Mouse (Mus musculus): Measurements from ENCODE around the gene S100a10. TPM values are rescaled to one million over a fixed set of nuclear protein-coding genes. Genes with fewer than 3 reads are reported as not detected.

Gene S100a10
- polyA plus RNA-seq, 1 experiment from 2014 or later, result 194 TPM

DNA sequence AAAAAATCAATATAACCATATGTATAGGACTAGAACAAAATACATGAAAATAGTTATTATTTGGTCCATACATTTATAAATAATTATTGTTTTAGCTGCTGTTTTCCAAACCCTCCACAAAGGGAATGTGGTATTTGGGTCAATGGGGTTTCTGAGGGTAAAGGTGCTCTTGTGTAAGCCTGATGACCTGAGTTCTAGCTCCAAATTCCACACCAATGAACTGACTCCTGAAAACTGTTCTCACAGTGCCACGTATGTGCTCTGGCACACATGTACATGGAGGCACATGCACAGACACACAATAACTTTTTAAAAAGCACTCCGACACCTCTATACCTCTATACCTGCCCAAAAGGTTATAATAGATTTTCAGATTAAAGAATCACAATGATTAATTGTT lies 1.6 kb upstream of the S100a10 start:
- Histone ChIP-seq H3K4me2 (replicated peaks; ENCODE audit: low read depth, low read length) (no peak overlapping the region), H3K27ac (ENCODE audit: low read depth, low read length) (no peak overlapping the region), H3K36me3 (ENCODE audit: control insufficient read depth, insufficient read depth, low read length) (no peaks in the 10 kb centered on the region), H3K9ac (ENCODE audit: low read depth, low read length) (no peak overlapping the region), H3K9me3 (ENCODE audit: control insufficient read depth, low read length) (no peaks in the 10 kb centered on the region), H3K4me3 (ENCODE audit: low read depth, low read length) (no peak overlapping the region), H3K27me3 (ENCODE audit: control insufficient read depth, insufficient read depth, low read length) (no peaks in the 10 kb centered on the region; the same call in 1 of the 2 replicates), H3K4me1 (replicated peaks; ENCODE audit: control insufficient read depth, insufficient read depth, low read length) (no peaks in the 10 kb centered on the region)
- ATAC-seq (ENCODE audit: low FRiP score) (no peak), DNase-seq (ENCODE audit: low spot score) (no peak)
- 91% methylated on average over 2 of the region's 2 CpGs for WGBS

DNA sequence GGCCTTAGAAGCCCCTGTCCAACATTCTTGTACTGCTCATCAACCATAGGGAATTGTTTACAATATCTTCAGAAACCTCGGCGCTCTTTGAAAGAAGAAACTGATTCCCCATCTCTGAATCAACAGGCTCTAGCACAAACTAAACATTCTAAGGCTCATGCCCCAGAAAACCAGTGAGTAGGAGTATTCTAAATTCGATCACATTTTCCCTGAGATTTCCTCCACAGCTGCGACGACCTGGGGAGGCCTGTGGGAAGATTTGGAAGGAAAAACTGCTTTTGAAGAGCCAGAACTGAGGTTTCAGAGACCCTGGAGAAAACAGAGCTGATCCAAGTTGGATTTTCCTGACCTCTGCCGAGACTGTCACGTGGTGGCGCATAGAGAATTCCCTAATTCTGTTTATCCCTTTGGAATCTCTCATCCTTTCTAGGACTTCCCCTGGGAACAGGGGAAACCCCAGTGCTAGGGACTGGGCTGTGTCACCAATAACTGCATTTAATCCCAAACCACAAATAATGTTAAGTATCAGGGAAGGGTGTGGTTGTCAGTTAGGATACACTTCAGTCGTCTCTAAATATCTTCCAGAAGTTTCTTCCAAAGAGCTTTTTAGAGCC lies 1.0 kb upstream of the S100a10 start:
- H3K27me3 ChIP-seq (ENCODE audit: control insufficient read depth, insufficient read depth, low read length), result no peaks in the 10 kb centered on the region; the same call in 1 of the 2 replicates
- H3K9me3 ChIP-seq (ENCODE audit: control insufficient read depth, low read length), result no peaks in the 10 kb centered on the region
- H3K27ac ChIP-seq (ENCODE audit: low read depth, low read length), result no peak overlapping the region
- peak; percentile 4 for DNase-seq (ENCODE audit: low spot score)
- H3K4me3 ChIP-seq (ENCODE audit: low read depth, low read length), result no peak overlapping the region
- H3K4me1 ChIP-seq (replicated peaks; ENCODE audit: control insufficient read depth, insufficient read depth, low read length), result no peaks in the 10 kb centered on the region
- no peak overlapping the region for H3K9ac ChIP-seq (ENCODE audit: low read depth, low read length)
- ATAC-seq (ENCODE audit: low FRiP score), result no peak
- H3K4me2 ChIP-seq (replicated peaks; ENCODE audit: low read depth, low read length), result no peak overlapping the region
- no peaks in the 10 kb centered on the region for H3K36me3 ChIP-seq (ENCODE audit: control insufficient read depth, insufficient read depth, low read length)
- 69% methylated on average over 9 of the region's 9 CpGs for WGBS

DNA sequence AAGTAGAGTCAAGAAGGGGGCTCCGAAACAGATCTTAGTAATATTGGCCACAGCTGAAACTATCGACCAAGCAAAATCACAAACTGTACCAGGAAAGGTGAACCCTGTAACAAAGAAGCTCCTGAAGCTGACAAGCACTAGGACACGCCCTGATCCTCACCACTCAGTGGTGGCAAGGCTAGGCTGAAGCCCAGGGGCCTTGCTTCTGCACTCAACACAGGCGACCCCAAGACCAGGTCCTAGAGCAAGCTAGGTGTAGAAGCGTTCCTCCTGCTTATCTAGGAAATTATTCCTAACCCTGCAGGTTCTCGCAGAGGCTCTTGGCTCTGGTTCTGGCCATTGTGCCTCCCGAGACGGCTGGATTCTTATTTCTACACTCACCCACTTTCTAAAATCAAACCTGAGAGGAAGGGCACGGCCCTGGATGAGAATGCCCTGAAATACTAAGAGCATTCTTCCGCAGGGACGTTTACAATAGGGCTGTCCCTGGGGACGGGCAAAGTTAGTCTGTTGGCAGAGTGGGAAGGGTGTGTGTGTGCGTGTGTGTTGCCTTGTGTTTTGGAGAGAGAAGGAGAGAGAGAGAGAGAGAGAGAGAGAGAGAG lies 400 bp upstream of the S100a10 start:
- 24% methylated on average over 13 of the region's 13 CpGs for WGBS
- Histone ChIP-seq H3K4me2 (replicated peaks; ENCODE audit: low read depth, low read length) (peak overlapping the region; percentile 90), H3K36me3 (ENCODE audit: control insufficient read depth, insufficient read depth, low read length) (no peaks in the 10 kb centered on the region), H3K27me3 (ENCODE audit: control insufficient read depth, insufficient read depth, low read length) (no peaks in the 10 kb centered on the region; the same call in 1 of the 2 replicates), H3K4me3 (ENCODE audit: low read depth, low read length) (peak overlapping the region; percentile 52), H3K27ac (ENCODE audit: low read depth, low read length) (no peak overlapping the region), H3K9me3 (ENCODE audit: control insufficient read depth, low read length) (no peaks in the 10 kb centered on the region), H3K4me1 (replicated peaks; ENCODE audit: control insufficient read depth, insufficient read depth, low read length) (no peaks in the 10 kb centered on the region), H3K9ac (ENCODE audit: low read depth, low read length) (no peak overlapping the region)
- ATAC-seq (ENCODE audit: low FRiP score) (peak; percentile 43), DNase-seq (ENCODE audit: low spot score) (peak; percentile 41)

GRCm38 (mm10) chr3:93555878-93556254 lies 986 bp downstream of the S100a10 start:
- no peaks in the 10 kb centered on the region for H3K4me1 ChIP-seq (replicated peaks; ENCODE audit: control insufficient read depth, insufficient read depth, low read length)
- H3K27me3 ChIP-seq (ENCODE audit: control insufficient read depth, insufficient read depth, low read length), result no peaks in the 10 kb centered on the region; the same call in 1 of the 2 replicates
- ATAC-seq (ENCODE audit: low FRiP score) (peak; percentile 49; the same call in 1 of the 2 replicates), DNase-seq (ENCODE audit: low spot score) (no peak)
- H3K4me2 ChIP-seq (replicated peaks; ENCODE audit: low read depth, low read length), result peak overlapping the region; percentile 90
- H3K9ac ChIP-seq (ENCODE audit: low read depth, low read length), result no peak overlapping the region
- H3K4me3 ChIP-seq (ENCODE audit: low read depth, low read length), result peak overlapping the region; percentile 52
- H3K36me3 ChIP-seq (ENCODE audit: control insufficient read depth, insufficient read depth, low read length), result no peaks in the 10 kb centered on the region
- no peaks in the 10 kb centered on the region for H3K9me3 ChIP-seq (ENCODE audit: control insufficient read depth, low read length)
- no peak overlapping the region for H3K27ac ChIP-seq (ENCODE audit: low read depth, low read length)
- WGBS, result 25% methylated on average over 2 of the region's 2 CpGs

DNA sequence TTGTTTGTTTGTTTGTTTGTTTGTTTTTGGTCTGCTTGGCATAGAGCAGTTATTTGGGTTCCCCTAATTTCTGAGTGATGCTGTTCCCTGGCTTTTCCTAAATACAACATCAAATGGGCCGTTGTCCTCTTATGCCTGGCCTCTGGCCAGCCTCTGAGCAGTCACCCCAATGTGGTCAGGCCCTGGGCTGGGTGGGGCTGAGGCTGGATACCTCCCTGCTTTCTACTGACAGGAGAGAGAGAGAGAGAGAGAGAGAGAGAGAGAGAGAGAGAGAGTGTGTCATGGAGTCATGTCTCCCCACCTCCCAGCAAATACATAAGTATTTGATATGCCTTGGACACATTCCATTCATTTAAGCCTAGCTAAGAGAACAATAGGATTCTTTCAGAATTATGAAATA lies 1.7 kb downstream of the S100a10 start:
- Histone ChIP-seq H3K4me3 (ENCODE audit: low read depth, low read length) (no peak overlapping the region), H3K9ac (ENCODE audit: low read depth, low read length) (no peak overlapping the region)
- no peak for DNase-seq (ENCODE audit: low spot score)

DNA sequence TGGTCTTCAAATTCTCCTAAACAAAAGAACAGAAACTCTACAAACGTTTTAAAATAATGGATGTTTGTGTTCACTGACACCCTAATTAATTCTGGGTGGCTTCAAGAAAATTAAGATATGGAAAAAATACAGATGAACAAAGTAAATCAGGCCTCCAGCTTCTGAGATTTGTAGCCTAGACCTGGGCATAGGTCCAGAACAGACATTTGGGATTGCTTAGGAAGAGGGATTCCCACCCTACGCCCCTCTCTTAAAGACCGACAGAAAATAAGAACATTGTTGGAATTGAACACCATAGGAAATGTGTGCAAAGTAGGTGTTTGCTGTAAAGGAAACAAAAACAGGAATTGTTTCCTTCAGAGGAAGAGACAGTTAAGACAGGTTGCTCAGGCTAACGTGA lies 2.6 kb downstream of the S100a10 start:
- Histone ChIP-seq H3K27ac (ENCODE audit: low read depth, low read length) (no peak overlapping the region), H3K27me3 (ENCODE audit: control insufficient read depth, insufficient read depth, low read length) (no peaks in the 10 kb centered on the region; the same call in 1 of the 2 replicates), H3K9ac (ENCODE audit: low read depth, low read length) (no peak overlapping the region), H3K9me3 (ENCODE audit: control insufficient read depth, low read length) (no peaks in the 10 kb centered on the region), H3K36me3 (ENCODE audit: control insufficient read depth, insufficient read depth, low read length) (no peaks in the 10 kb centered on the region), H3K4me1 (replicated peaks; ENCODE audit: control insufficient read depth, insufficient read depth, low read length) (no peaks in the 10 kb centered on the region), H3K4me2 (replicated peaks; ENCODE audit: low read depth, low read length) (no peak overlapping the region), H3K4me3 (ENCODE audit: low read depth, low read length) (no peak overlapping the region)
- WGBS, result 62% methylated on average over 4 of the region's 4 CpGs
- ATAC-seq (ENCODE audit: low FRiP score) (no peak), DNase-seq (ENCODE audit: low spot score) (no peak)

More for the DNA sequence above, 1.7 kb downstream of the S100a10 start:
- H3K36me3 ChIP-seq (ENCODE audit: control insufficient read depth, insufficient read depth, low read length), result no peaks in the 10 kb centered on the region
- no peaks in the 10 kb centered on the region for H3K4me1 ChIP-seq (replicated peaks; ENCODE audit: control insufficient read depth, insufficient read depth, low read length)
- H3K4me2 ChIP-seq (replicated peaks; ENCODE audit: low read depth, low read length), result no peak overlapping the region
- ATAC-seq (ENCODE audit: low FRiP score), result no peak
- no peaks in the 10 kb centered on the region; the same call in 1 of the 2 replicates for H3K27me3 ChIP-seq (ENCODE audit: control insufficient read depth, insufficient read depth, low read length)
- no peaks in the 10 kb centered on the region for H3K9me3 ChIP-seq (ENCODE audit: control insufficient read depth, low read length)
- WGBS, result 91% methylated on average over 1 of the region's 1 CpGs
- no peak overlapping the region for H3K27ac ChIP-seq (ENCODE audit: low read depth, low read length)

DNA sequence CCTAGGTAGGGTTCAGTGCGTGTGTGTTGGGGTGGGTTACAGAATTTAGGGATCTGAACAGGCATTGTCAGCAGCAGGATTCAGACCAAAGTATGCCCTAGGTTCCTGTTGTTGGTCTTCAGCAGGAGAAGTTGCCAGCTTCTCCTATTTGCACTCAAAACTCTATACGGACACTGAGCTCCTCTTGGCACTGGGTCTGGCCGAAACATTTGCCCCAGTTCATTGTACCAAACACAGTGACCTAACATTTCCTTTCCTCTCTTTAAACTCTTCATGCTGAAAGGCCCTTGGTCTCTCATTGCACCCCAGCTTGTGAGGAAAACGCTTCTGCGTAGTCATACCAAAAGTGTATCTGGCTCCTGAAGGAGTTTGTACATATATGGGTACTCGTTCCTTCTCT lies 5.1 kb downstream of the S100a10 start:
- H3K9me3 ChIP-seq (ENCODE audit: control insufficient read depth, low read length), result no peaks in the 10 kb centered on the region
- H3K4me1 ChIP-seq (replicated peaks; ENCODE audit: control insufficient read depth, insufficient read depth, low read length), result no peaks in the 10 kb centered on the region
- no peak overlapping the region for H3K4me2 ChIP-seq (replicated peaks; ENCODE audit: low read depth, low read length)
- no peaks in the 10 kb centered on the region for H3K36me3 ChIP-seq (ENCODE audit: control insufficient read depth, insufficient read depth, low read length)
- no peak overlapping the region for H3K4me3 ChIP-seq (ENCODE audit: low read depth, low read length)
- H3K9ac ChIP-seq (ENCODE audit: low read depth, low read length), result no peak overlapping the region
- 90% methylated on average over 6 of the region's 6 CpGs for WGBS
- no peak for ATAC-seq (ENCODE audit: low FRiP score)
- no peaks in the 10 kb centered on the region; the same call in 1 of the 2 replicates for H3K27me3 ChIP-seq (ENCODE audit: control insufficient read depth, insufficient read depth, low read length)
- H3K27ac ChIP-seq (ENCODE audit: low read depth, low read length), result no peak overlapping the region
- DNase-seq (ENCODE audit: low spot score), result no peak

- ATAC-seq (ENCODE audit: low FRiP score) (no peak), DNase-seq (ENCODE audit: low spot score) (no peak)
- Histone ChIP-seq H3K4me2 (replicated peaks; ENCODE audit: low read depth, low read length) (no peak overlapping the region), H3K36me3 (ENCODE audit: control insufficient read depth, insufficient read depth, low read length) (no peaks in the 10 kb centered on the region), H3K4me1 (replicated peaks; ENCODE audit: control insufficient read depth, insufficient read depth, low read length) (no peaks in the 10 kb centered on the region), H3K9ac (ENCODE audit: low read depth, low read length) (no peak overlapping the region), H3K9me3 (ENCODE audit: control insufficient read depth, low read length) (no peaks in the 10 kb centered on the region), H3K27ac (ENCODE audit: low read depth, low read length) (no peak overlapping the region), H3K27me3 (ENCODE audit: control insufficient read depth, insufficient read depth, low read length) (no peaks in the 10 kb centered on the region), H3K4me3 (ENCODE audit: low read depth, low read length) (no peak overlapping the region)
- WGBS, result 92% methylated on average over 2 of the region's 2 CpGs
These were observed 7.5 kb downstream of the S100a10 start for GRCm38 (mm10) chr3:93562372-93562771.

DNA sequence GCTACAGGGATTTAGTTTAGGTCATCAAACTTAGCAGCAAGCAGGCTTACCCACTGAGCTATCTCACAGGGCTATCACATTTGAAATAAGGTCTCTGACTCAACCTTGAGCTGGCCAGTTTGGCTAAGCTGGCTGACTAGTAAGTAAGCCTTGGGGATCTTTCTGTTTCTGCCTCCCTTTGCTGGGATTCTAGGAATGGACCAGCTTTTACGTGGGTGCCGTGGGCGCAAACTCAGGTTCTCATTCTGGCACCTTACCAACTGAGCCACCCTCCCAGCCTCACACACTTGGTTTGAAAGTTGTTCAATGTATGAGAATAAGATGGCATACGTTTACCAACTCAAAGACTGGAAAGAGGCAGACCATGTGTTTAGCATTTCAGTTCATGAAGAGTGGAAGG lies 8.3 kb downstream of the S100a10 start:
- ATAC-seq (ENCODE audit: low FRiP score) (no peak), DNase-seq (ENCODE audit: low spot score) (no peak)
- Histone ChIP-seq H3K27ac (ENCODE audit: low read depth, low read length) (no peak overlapping the region), H3K4me1 (replicated peaks; ENCODE audit: control insufficient read depth, insufficient read depth, low read length) (no peaks in the 10 kb centered on the region), H3K27me3 (ENCODE audit: control insufficient read depth, insufficient read depth, low read length) (no peaks in the 10 kb centered on the region), H3K4me2 (replicated peaks; ENCODE audit: low read depth, low read length) (no peak overlapping the region), H3K36me3 (ENCODE audit: control insufficient read depth, insufficient read depth, low read length) (no peaks in the 10 kb centered on the region), H3K4me3 (ENCODE audit: low read depth, low read length) (no peak overlapping the region), H3K9me3 (ENCODE audit: control insufficient read depth, low read length) (no peaks in the 10 kb centered on the region), H3K9ac (ENCODE audit: low read depth, low read length) (no peak overlapping the region)
- WGBS, result 94% methylated on average over 4 of the region's 4 CpGs
